Mouse (Mus musculus) heart, embryonic 14.5 days (tissue): ENCODE results near the gene Mcu. TPM values are rescaled to one million over a fixed set of nuclear protein-coding genes. Genes with fewer than 3 reads are reported as not detected.

Experiments
- ATAC-seq: fragments of 200-750 bp; cut with Nextera tagmentation; 2 replicates; pipeline ENCODE4 v1.8.0; 2017; ENCODE audit warnings: low read depth, moderate TSS enrichment; ENCODE audit not compliant: insufficient number of reproducible peaks, insufficient read depth, low FRiP score
- H3K27ac ChIP-seq, 2 experiments: fragments of 200-500 bp in 1 of 2; fragments of 300-500 bp in 1 of 2; sonication (generic) in 1 of 2; replicated peaks in 1 of 2; 2 replicates each; pipeline ENCODE4 v1.5.1; 2012 to 2014; ENCODE audit warnings: low read depth in 2 of 2, low read length in 2 of 2, control low read depth in 1 of 2, mild to moderate bottlenecking in 1 of 2, mixed read lengths in 1 of 2; ENCODE audit not compliant: control insufficient read depth in 1 of 2, insufficient read depth in 1 of 2
- H3K27me3 ChIP-seq: fragments of 300-500 bp; sonication (generic); 2 replicates; pipeline ENCODE4 v1.6.1; 2014; ENCODE audit warnings: mild to moderate bottlenecking, low read length, control low read depth; ENCODE audit not compliant: control insufficient read depth, insufficient read depth
- H3K36me3 ChIP-seq: fragments of 300-500 bp; sonication (generic); 2 replicates; pipeline ENCODE4 v1.6.1; 2014; ENCODE audit warnings: mild to moderate bottlenecking, control low read depth, low read length, mixed read lengths; ENCODE audit not compliant: control insufficient read depth, insufficient read depth
- H3K4me1 ChIP-seq, 2 experiments: fragments of 200-500 bp in 1 of 2; fragments of 300-500 bp in 1 of 2; sonication (generic) in 1 of 2; 2 replicates each; pipeline ENCODE4 v1.6.1; 2012 to 2014; ENCODE audit warnings: low read length in 2 of 2, control low read depth in 1 of 2, mixed read lengths in 1 of 2; ENCODE audit not compliant: control insufficient read depth in 2 of 2, insufficient read depth in 2 of 2
- H3K4me2 ChIP-seq: fragments of 300-500 bp; sonication (generic); 2 replicates; pipeline ENCODE4 v1.6.1; 2014; ENCODE audit warnings: mild to moderate bottlenecking, low read length
- H3K4me3 ChIP-seq, 2 experiments: fragments of 200-500 bp in 1 of 2; fragments of 300-500 bp in 1 of 2; sonication (generic) in 1 of 2; 2 replicates each; pipeline ENCODE4 v1.5.1; 2012 to 2014; ENCODE audit warnings: low read length in 2 of 2, mild to moderate bottlenecking in 2 of 2, control low read depth in 1 of 2, low read depth in 1 of 2, moderate library complexity in 1 of 2; ENCODE audit not compliant: control insufficient read depth in 1 of 2, insufficient read depth in 1 of 2
- H3K9ac ChIP-seq: fragments of 300-500 bp; sonication (generic); 2 replicates; pipeline ENCODE4 v1.6.1; 2014; ENCODE audit warnings: mild to moderate bottlenecking, low read length
- H3K9me3 ChIP-seq: fragments of 300-500 bp; sonication (generic); 2 replicates; pipeline ENCODE4 v1.6.1; 2016; ENCODE audit warnings: low read length, control low read depth; ENCODE audit not compliant: control insufficient read depth
- WGBS: fragments of 180-500 bp; shearing (Covaris S2); extraction: QIAGEN DNeasy Blood & Tissue Kit; methylation state at CpG from one replicate; pipeline ENCODE4 v1.1.7; 2014; 5-methylcytosine and 5-hydroxymethylcytosine counted together
- polyA plus RNA-seq: library from polyadenylated mRNA; unstranded; fragments of >200 nt; fragmentation: Nextera tagmentation; extraction: Ambion mirVana; gene quantifications from 2 replicates; pipeline ENCODE4 v1.2.1, GENCODE M21; 2014

The Mcu gene
- polyA plus RNA-seq, 1 experiment from 2014 or later = 28.8 TPM

DNA sequence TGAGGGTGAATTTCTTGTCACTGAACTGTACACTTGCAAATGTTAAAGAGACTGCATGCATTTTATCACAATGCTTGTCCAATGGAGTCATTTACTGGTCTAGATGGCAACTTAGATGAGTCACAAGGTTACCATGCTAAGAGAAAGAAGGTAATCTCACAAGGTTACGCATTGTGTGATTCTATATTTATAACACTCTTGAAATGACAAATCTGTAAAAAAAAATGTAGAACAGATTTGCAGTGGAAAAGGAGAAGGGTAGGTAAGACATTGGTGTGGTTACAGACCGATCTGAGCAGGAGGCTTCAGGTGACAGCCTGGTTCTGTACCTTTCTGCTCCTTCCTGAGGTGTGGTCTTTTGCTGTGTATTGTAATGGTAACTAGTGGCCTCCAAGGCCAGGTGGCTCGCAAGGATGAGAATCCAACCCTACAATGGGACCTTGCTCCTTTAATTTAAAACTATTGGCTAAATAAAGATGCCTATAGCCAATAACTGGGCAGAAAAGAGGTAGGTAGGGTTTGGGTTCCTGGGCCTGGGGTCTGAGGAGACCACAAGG is 35.8 kb downstream of the Mcu start:
- H3K36me3 ChIP-seq = no peaks in the 10 kb centered on the region
- no peak for ATAC-seq
- H3K4me3 ChIP-seq = no peak overlapping the region
- WGBS = 87% methylated on average over 3 of the region's 3 CpGs
- H3K27ac ChIP-seq = no peak overlapping the region
- H3K4me1 ChIP-seq = peaks cover 2 to 22% of the 10 kb centered on the region in 2 experiments; a peak in 3 of 4 replicates
- H3K9ac ChIP-seq = no peak overlapping the region
- no peak overlapping the region for H3K4me2 ChIP-seq
- H3K27me3 ChIP-seq = no peaks in the 10 kb centered on the region
- no peaks in the 10 kb centered on the region for H3K9me3 ChIP-seq

DNA sequence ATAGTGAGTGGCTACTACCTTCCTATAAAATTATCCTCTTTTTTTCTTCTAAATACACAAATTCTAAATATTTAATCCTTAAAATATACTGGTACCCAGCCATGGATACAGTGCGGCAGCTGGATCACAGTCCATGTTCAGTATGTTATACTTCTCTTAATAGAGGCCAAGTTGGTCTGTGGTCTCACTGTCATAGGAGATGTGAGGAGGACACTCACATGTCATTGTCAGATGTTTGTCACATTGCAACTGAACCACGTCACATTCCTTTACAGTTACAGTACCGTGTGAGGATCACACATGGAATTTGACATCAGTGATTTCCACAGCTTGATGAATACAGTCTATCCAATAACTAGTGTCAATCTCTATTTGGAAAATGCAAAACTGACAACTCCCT is 36.8 kb downstream of the Mcu start:
- no peaks in the 10 kb centered on the region for H3K9me3 ChIP-seq
- ATAC-seq = no peak
- no peaks in the 10 kb centered on the region for H3K27me3 ChIP-seq
- no peaks in the 10 kb centered on the region for H3K36me3 ChIP-seq
- no peak overlapping the region for H3K4me3 ChIP-seq
- no peak overlapping the region for H3K4me2 ChIP-seq
- WGBS = 80% methylated on average over 3 of the region's 3 CpGs
- H3K4me1 ChIP-seq = peaks cover 2 to 22% of the 10 kb centered on the region in 2 experiments; a peak in 3 of 4 replicates
- no peak overlapping the region for H3K9ac ChIP-seq
- H3K27ac ChIP-seq = no peak overlapping the region; a peak in 1 of 4 replicates

DNA sequence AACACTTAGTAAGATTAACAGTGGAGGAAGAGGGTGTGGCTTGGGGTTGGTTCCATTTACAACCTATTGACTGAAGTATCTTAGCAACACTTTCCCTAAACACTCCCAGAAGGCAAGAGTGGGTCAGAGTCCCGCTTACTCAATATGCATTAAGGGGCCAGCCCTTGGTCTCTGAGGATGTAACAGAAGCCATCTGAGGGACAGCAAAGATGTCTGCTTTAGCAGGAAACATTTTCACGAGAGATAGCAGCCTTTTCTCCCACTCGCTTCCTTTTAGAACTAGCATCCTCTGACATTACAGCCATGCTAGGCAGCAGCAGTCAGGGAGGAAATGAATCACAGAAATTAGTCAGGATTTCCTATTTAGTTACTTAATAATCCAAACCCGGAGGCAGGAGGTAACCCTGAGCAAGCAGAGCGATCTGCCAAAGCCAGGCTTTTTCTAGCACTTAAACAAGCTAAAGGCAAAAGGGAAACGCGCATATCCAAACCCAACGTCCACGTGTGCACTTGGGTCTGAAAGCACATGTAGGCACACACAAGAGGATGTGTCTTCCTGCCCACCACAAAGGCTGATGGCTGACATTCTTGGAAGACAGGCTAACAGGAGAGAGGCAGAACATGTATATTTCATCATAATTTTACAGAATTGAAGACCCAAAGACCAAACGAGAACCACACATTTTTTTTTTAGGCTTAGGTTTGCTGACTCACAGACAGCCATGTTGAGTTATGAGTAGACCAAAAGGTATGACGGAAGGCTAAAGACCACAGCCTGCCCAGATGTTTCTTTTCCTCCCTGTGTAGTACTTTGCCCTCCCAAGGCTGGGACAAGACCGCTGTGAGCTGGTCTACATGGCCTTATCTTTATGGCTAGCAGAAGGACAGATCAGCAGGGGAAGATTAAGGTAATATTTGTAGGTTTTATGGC is 38.4 kb downstream of the Mcu start:
- H3K4me1 ChIP-seq = peaks cover 2 to 22% of the 10 kb centered on the region in 2 experiments; a peak in 3 of 4 replicates

DNA sequence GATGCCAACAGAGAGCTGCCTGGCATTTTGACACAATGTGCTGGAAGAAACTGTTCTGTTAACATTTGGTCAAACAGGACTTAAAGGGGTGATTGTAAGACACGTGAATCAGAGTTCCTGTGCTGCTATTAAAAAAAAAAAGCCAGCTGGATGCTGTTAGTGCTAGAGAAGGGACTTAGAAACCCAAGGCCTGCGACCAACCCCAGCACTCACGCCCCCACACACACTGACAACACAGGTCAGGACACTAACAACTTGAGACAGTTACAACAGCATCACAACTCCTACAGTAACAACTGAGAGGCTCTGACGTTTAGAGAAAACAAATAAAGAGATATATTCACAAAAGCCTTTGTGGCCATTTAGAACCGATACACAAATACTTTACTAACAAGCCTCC is 40.2 kb downstream of the Mcu start:
- 54% methylated on average over 5 of the region's 5 CpGs for WGBS

More for the DNA sequence above, 38.4 kb downstream of the Mcu start:
- Histone ChIP-seq H3K4me2 (peak overlapping the region; percentile 21; the same call in 1 of the 2 replicates), H3K36me3 (no peaks in the 10 kb centered on the region), H3K9me3 (peaks cover 4% of the 10 kb centered on the region; the same call in 1 of the 2 replicates), H3K27me3 (no peaks in the 10 kb centered on the region), H3K4me3 (no peak overlapping the region), H3K9ac (no peak overlapping the region), H3K27ac (peak overlapping the region; percentile 58 to 83)
- ATAC-seq = peak; percentile 54; the same call in 1 of the 2 replicates
- WGBS = 55% methylated on average over 12 of the region's 12 CpGs

DNA sequence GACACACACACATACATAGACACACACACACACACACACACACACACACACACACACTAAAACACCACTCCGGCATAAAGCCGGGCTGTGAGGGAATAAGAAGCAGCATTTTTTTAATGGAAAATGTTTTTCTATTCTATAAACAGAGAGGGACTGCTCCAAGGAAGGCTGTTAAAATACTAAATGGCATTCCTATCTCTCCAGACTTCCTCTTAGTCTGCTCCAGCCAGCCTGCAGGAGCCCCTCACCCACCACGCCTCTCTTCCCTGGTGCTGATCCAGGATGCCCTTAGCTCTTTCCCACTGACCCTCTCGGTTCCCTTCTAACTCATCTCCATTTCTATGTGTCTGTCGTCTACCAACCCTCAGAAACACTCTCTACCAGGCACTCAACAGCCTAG is 44.5 kb downstream of the Mcu start:
- H3K36me3 ChIP-seq = no peaks in the 10 kb centered on the region
- no peak overlapping the region for H3K4me3 ChIP-seq
- H3K4me2 ChIP-seq = no peak overlapping the region
- no peak overlapping the region for H3K9ac ChIP-seq
- H3K9me3 ChIP-seq = peaks cover 9% of the 10 kb centered on the region; the same call in 1 of the 2 replicates
- H3K4me1 ChIP-seq = peaks cover 2 to 12% of the 10 kb centered on the region in 2 experiments
- H3K27ac ChIP-seq = peak overlapping the region; percentile 61 to 66; a peak in 3 of 4 replicates
- 71% methylated on average over 5 of the region's 5 CpGs for WGBS
- ATAC-seq = no peak
- H3K27me3 ChIP-seq = no peaks in the 10 kb centered on the region

More for the DNA sequence above, 40.2 kb downstream of the Mcu start:
- H3K4me1 ChIP-seq = peaks cover 2 to 24% of the 10 kb centered on the region in 2 experiments; a peak in 3 of 4 replicates
- no peak overlapping the region for H3K4me2 ChIP-seq
- no peak overlapping the region for H3K9ac ChIP-seq
- peak overlapping the region in 1 of 2 experiments; percentile 50; a peak in 2 of 4 replicates for H3K27ac ChIP-seq
- ATAC-seq = no peak
- H3K36me3 ChIP-seq = no peaks in the 10 kb centered on the region
- H3K9me3 ChIP-seq = peaks cover 9% of the 10 kb centered on the region; the same call in 1 of the 2 replicates
- H3K4me3 ChIP-seq = no peak overlapping the region
- no peaks in the 10 kb centered on the region for H3K27me3 ChIP-seq

DNA sequence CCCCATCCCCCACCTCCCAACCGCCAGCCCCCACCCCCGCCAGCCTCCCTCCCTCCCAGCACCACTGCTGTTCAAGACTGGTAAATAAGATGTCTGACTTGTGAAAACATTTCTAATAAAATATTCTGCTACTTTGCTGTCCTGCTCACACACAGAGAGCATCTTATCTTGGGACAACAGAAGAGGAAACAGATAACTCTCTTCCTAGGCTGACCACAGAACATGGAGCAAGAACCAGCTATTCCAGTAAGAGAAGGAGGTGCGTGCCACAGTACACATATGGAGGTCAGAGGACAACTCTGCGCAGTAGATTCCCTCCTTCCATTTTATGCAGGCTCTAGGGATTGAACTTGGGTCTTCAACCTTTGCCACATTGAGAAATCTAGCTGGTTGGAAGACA is 45.2 kb downstream of the Mcu start:
- H3K4me2 ChIP-seq = no peak overlapping the region
- peaks cover 9% of the 10 kb centered on the region; the same call in 1 of the 2 replicates for H3K9me3 ChIP-seq
- peaks cover 2 to 7% of the 10 kb centered on the region in 2 experiments for H3K4me1 ChIP-seq
- ATAC-seq = peak; percentile 83
- 67% methylated on average over 4 of the region's 4 CpGs for WGBS
- H3K27ac ChIP-seq = peak overlapping the region in 1 of 2 experiments; percentile 61; a peak in 1 of 4 replicates
- no peak overlapping the region for H3K9ac ChIP-seq
- H3K4me3 ChIP-seq = no peak overlapping the region
- H3K27me3 ChIP-seq = no peaks in the 10 kb centered on the region
- H3K36me3 ChIP-seq = no peaks in the 10 kb centered on the region

DNA sequence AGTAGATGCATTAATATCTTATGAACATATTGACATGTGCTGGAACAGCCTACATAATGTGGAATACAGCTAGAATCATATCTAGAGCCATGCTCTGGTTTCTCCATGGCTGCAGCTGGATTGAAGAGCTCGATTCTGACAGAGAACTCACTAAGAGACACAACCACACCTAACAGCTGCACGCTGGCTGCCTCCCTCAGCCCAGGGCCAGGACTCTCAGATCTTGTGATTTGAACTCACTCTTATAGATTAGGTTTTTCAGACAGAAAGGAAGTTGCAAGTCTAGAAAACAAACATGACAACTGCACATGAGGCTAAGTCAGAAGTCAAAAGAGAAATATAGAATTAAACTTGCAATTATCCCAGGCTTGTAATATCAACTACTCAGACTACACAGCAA is 45.7 kb downstream of the Mcu start:
- Histone ChIP-seq H3K4me1 (peaks cover 2 to 3% of the 10 kb centered on the region in 2 experiments; a peak in 3 of 4 replicates), H3K9ac (no peak overlapping the region), H3K27ac (peak overlapping the region in 1 of 2 experiments; percentile 61; a peak in 2 of 4 replicates), H3K9me3 (peaks cover 9% of the 10 kb centered on the region; the same call in 1 of the 2 replicates), H3K4me3 (no peak overlapping the region), H3K27me3 (no peaks in the 10 kb centered on the region), H3K36me3 (no peaks in the 10 kb centered on the region), H3K4me2 (no peak overlapping the region)
- WGBS = 55% methylated on average over 2 of the region's 2 CpGs
- no peak for ATAC-seq
